Mouse (Mus musculus) midbrain, embryonic 10.5 days (tissue): ENCODE results near the gene Hoxa4. TPM values are rescaled to one million over a fixed set of nuclear protein-coding genes. Genes with fewer than 3 reads are reported as not detected.

Experiments used
- microRNA counts: library from miRNA; unstranded; fragments of <30 nt; microRNA quantifications from one replicate; lab custom pipeline; 2017
- microRNA-seq: library from miRNA; unstranded; fragments of <30 nt; microRNA quantifications from one replicate; pipeline ENCODE4, GENCODE M21; 2017
- polyA plus RNA-seq: library from polyadenylated mRNA; unstranded; fragments of >200 nt; fragmentation: Nextera tagmentation; extraction: Ambion mirVana; gene quantifications from 2 replicates; pipeline ENCODE4 v1.2.1, GENCODE M21; 2016

Hoxa4 gene
- polyA plus RNA-seq, 1 experiment from 2014 or later = not detected

MicroRNAs within 50 kb of the gene (microRNA counts, 519-probe panel; counts per million panel counts)
- not detected for microRNA mmu-miR-196b (lab: Ali Mortazavi, UCI)

Small RNAs within 50 kb of the gene (microRNA-seq; reads per million reads assigned to microRNA genes)
- 77.8 reads per million, percentile 47 among the genes with 10 or more reads in this experiment for gene Mir196b

Other genes with a start within 250 kb of the Hoxa4 start
- 8.6 and 10.2 TPM in 2 replicates for gene Skap2, start 179.2 kb downstream of the Hoxa4 start, polyA plus RNA-seq
- gene Hoxa1, start 33.4 kb downstream of the Hoxa4 start, polyA plus RNA-seq = 0.32 and 0.47 TPM in 2 replicates
- 0.26 and 1.9 TPM in 2 replicates for gene Hoxa2, start 26.9 kb downstream of the Hoxa4 start, polyA plus RNA-seq
- not detected in 2 replicates for gene 5730596B20Rik, start 14.3 kb downstream of the Hoxa4 start, polyA plus RNA-seq
- gene Hoxa5, start 12.8 kb upstream of the Hoxa4 start, polyA plus RNA-seq = not detected in 2 replicates
- not detected in 2 replicates for gene Hoxa6, start 17.0 kb upstream of the Hoxa4 start, polyA plus RNA-seq
- not detected in 2 replicates for gene Hoxa3, start 21.6 kb upstream of the Hoxa4 start, polyA plus RNA-seq
- not detected in 2 replicates for gene Gm28308, start 21.6 kb upstream of the Hoxa4 start, polyA plus RNA-seq
- gene Hoxa7, start 30.1 kb upstream of the Hoxa4 start, polyA plus RNA-seq = not detected in 2 replicates
- gene Hoxa9, start 39.3 kb upstream of the Hoxa4 start, polyA plus RNA-seq = not detected in 2 replicates
- gene Hoxa10, start 49.1 kb upstream of the Hoxa4 start, polyA plus RNA-seq = 0.06 TPM in 1 of 2 replicates, not detected in the other
- not detected in 2 replicates for gene Hoxa11, start 54.1 kb upstream of the Hoxa4 start, polyA plus RNA-seq
- not detected in 2 replicates for gene Hoxa13, start 69.1 kb upstream of the Hoxa4 start, polyA plus RNA-seq
- 0.15 and 0.29 TPM in 2 replicates for gene Evx1, start 121.7 kb upstream of the Hoxa4 start, polyA plus RNA-seq